Mouse (Mus musculus) embryonic facial prominence, embryonic 14.5 days (tissue): ENCODE data around the gene Entpd2. TPM values are rescaled to one million over a fixed set of nuclear protein-coding genes. Genes with fewer than 3 reads are reported as not detected.
"Not testable (repeated sequence)": the region's sequence is repeated elsewhere in the genome, so short reads cannot be mapped to it uniquely, and the experiment has no call there.

Experiments used
- ATAC-seq: fragments of 200-750 bp; cut with Nextera tagmentation; 2 replicates; pipeline ENCODE4 v1.8.0; 2017; ENCODE audit warnings: low read depth, moderate number of reproducible peaks, moderate TSS enrichment
- DNase-seq: peaks from one replicate; pipeline ENCODE4 v3.0.0-alpha.2; 2015; ENCODE audit warnings: low spot score
- H3K27ac ChIP-seq: fragments of 300-500 bp; sonication (generic); replicated peaks from 2 replicates; pipeline ENCODE4 v1.5.1; 2014; ENCODE audit warnings: low read depth, mild to moderate bottlenecking, low read length, moderate library complexity
- H3K27me3 ChIP-seq: fragments of 300-500 bp; sonication (generic); replicated peaks from 2 replicates; pipeline ENCODE4 v1.6.1; 2014; ENCODE audit warnings: low read length; ENCODE audit not compliant: control insufficient read depth, insufficient read depth
- H3K36me3 ChIP-seq: fragments of 300-500 bp; sonication (generic); 2 replicates; pipeline ENCODE4 v1.6.1; 2014; ENCODE audit warnings: low read length, mixed read lengths; ENCODE audit not compliant: control insufficient read depth, insufficient read depth
- H3K4me1 ChIP-seq: fragments of 300-500 bp; sonication (generic); 2 replicates; pipeline ENCODE4 v1.6.1; 2014; ENCODE audit warnings: antibody characterized with exemption, low read length; ENCODE audit not compliant: control insufficient read depth, insufficient read depth
- H3K4me2 ChIP-seq: fragments of 300-500 bp; sonication (generic); 2 replicates; pipeline ENCODE4 v1.6.1; 2014; ENCODE audit warnings: low read depth, mild to moderate bottlenecking, low read length, moderate library complexity, mixed read lengths
- H3K4me3 ChIP-seq: fragments of 300-500 bp; sonication (generic); 2 replicates; pipeline ENCODE4 v1.5.1; 2014; ENCODE audit warnings: low read depth, mild to moderate bottlenecking, low read length
- H3K9ac ChIP-seq: fragments of 300-500 bp; sonication (generic); 2 replicates; pipeline ENCODE4 v1.6.1; 2014; ENCODE audit warnings: low read depth, mild to moderate bottlenecking, low read length, moderate library complexity, mixed read lengths
- H3K9me3 ChIP-seq: fragments of 300-500 bp; sonication (generic); 2 replicates; pipeline ENCODE4 v1.6.1; 2016; ENCODE audit warnings: low read length; ENCODE audit not compliant: control insufficient read depth
- WGBS: fragments of 180-500 bp; shearing (Covaris S2); extraction: QIAGEN DNeasy Blood & Tissue Kit; methylation state at CpG from one replicate; pipeline ENCODE4 v1.1.7; 2014; 5-methylcytosine and 5-hydroxymethylcytosine counted together
- polyA plus RNA-seq: library from polyadenylated mRNA; unstranded; fragments of >200 nt; fragmentation: Nextera tagmentation; extraction: Ambion mirVana; gene quantifications from 2 replicates; pipeline ENCODE4 v1.2.1, GENCODE M21; 2014

Gene Entpd2
- polyA plus RNA-seq, 1 experiment from 2014 or later, result 12.9 TPM

DNA sequence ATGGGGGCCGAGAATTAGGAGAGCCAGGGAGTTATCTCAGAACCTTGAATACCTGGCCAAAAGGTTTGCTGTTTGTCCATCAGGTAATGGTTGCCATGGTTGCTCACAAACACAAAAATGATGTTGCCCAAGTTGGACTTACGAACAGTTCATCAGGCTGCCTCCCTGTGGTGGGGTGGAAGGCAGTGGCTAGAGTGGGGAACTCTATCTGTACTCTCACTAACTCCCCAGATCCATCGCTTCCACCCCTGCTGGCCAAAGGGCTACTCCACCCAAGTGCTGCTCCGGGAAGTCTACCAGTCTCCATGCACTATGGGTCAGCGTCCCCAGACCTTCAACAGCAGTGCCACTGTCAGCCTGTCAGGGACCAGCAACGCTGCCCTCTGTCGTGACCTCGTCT lies 3.4 kb downstream of the Entpd2 start, which contains the start of gene Npdc1:
TSS of gene Npdc1 (plus strand) at position 301 of the 400 bp plus-strand sequence.
- H3K27ac ChIP-seq, result no peak within 1 kb of the TSS
- no peak within 1 kb of the TSS for H3K4me2 ChIP-seq
- H3K4me1 ChIP-seq, result 0 out of 2 replicates have a peak, but pooled peaks cover 4% of the 10 kb centered on the region
- no peak for DNase-seq
- H3K9me3 ChIP-seq, result no peaks in the 10 kb centered on the region
- no peaks in the 10 kb centered on the region for H3K36me3 ChIP-seq
- no peak within 1 kb of the TSS for H3K4me3 ChIP-seq
- WGBS, result 68% methylated on average over 8 of the region's 8 CpGs
- ATAC-seq, result no peak
- H3K9ac ChIP-seq, result no peak within 1 kb of the TSS
- peaks cover 97% of the 10 kb centered on the region for H3K27me3 ChIP-seq

GRCm38 (mm10) chr2:25400291-25400690 lies 4.6 kb downstream of the Entpd2 start:
- peak overlapping the region; percentile 35; the same call in 1 of the 2 replicates for H3K4me2 ChIP-seq

GRCm38 (mm10) chr2:25400764-25401163 lies 5.1 kb downstream of the Entpd2 start:
- H3K9me3 ChIP-seq, result no peaks in the 10 kb centered on the region
- H3K4me2 ChIP-seq, result peak overlapping the region; percentile 35; the same call in 1 of the 2 replicates
- ATAC-seq (no peak), DNase-seq (peak; percentile 56)
- no peak overlapping the region for H3K27ac ChIP-seq
- H3K36me3 ChIP-seq, result no peaks in the 10 kb centered on the region
- 0 out of 2 replicates have a peak, but pooled peaks cover 3% of the 10 kb centered on the region for H3K4me1 ChIP-seq
- 5% methylated on average over 15 of the region's 17 CpGs for WGBS
- H3K9ac ChIP-seq, result no peak overlapping the region
- peaks cover 79% of the 10 kb centered on the region for H3K27me3 ChIP-seq
- peak overlapping the region; percentile 14 for H3K4me3 ChIP-seq

More at GRCm38 (mm10) chr2:25400291-25400690, 4.6 kb downstream of the Entpd2 start:
- Histone ChIP-seq H3K9ac (no peak overlapping the region), H3K4me1 (0 out of 2 replicates have a peak, but pooled peaks cover 4% of the 10 kb centered on the region), H3K9me3 (no peaks in the 10 kb centered on the region), H3K36me3 (no peaks in the 10 kb centered on the region), H3K27me3 (peaks cover 84% of the 10 kb centered on the region), H3K4me3 (peak overlapping the region; percentile 14; the same call in 1 of the 2 replicates), H3K27ac (no peak overlapping the region)
- no peak for ATAC-seq
- WGBS, result 16% methylated on average over 16 of the region's 16 CpGs
- no peak for DNase-seq

DNA sequence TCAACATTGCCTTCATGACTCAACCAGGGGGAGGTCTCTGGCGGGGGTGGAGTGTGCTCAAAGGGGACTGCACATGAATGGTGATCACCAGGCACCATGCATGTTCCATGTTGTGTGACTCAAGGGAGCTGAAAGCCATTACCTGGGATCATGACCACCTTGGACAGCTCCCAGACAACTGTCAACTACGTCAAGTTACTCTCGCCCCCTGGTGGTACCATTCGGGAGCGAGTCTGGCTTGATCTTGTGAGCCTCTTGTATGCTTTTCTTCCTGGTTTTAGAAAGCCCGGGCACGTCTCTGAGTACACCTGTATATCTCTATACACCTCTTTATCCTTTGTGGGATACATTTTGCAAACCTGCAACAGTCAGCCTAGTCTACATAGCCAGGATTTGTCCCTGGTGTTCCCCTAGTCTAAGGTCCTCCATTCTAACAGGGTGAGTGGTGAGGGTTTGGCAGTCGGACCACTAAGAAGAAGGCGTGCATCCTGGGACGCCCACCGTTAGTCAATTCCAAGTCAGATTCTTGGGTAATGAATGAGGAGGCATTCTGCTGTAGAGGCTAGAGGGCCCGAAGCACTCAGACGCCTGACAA lies 6.8 kb downstream of the Entpd2 start:
- under 1% methylated on average over 12 of the region's 13 CpGs for WGBS
- peak; percentile 48 for ATAC-seq

GRCm38 (mm10) chr2:25402972-25403601 lies 7.4 kb downstream of the Entpd2 start:
- Histone ChIP-seq H3K4me3 (peak overlapping the region; percentile 70), H3K36me3 (no peaks in the 10 kb centered on the region), H3K4me2 (peak overlapping the region; percentile 77), H3K4me1 (no peaks in the 10 kb centered on the region), H3K27ac (no peak overlapping the region), H3K27me3 (peaks cover 57% of the 10 kb centered on the region), H3K9ac (peak overlapping the region; percentile 75), H3K9me3 (no peaks in the 10 kb centered on the region)
- DNase-seq (peak; percentile 73), ATAC-seq (peak; percentile 79)
- under 1% methylated on average over 35 of the region's 54 CpGs for WGBS

More for the DNA sequence above, 6.8 kb downstream of the Entpd2 start:
- H3K27me3 ChIP-seq, result peaks cover 62% of the 10 kb centered on the region
- H3K36me3 ChIP-seq, result no peaks in the 10 kb centered on the region
- H3K27ac ChIP-seq, result no peak overlapping the region
- peak overlapping the region; percentile 70 for H3K4me3 ChIP-seq
- DNase-seq, result peak; percentile 90
- H3K4me1 ChIP-seq, result no peaks in the 10 kb centered on the region
- H3K4me2 ChIP-seq, result peak overlapping the region; percentile 77
- no peaks in the 10 kb centered on the region for H3K9me3 ChIP-seq
- H3K9ac ChIP-seq, result peak overlapping the region; percentile 75

- WGBS, result 84% methylated on average over 4 of the region's 4 CpGs
- H3K27me3 ChIP-seq, result peaks cover 48% of the 10 kb centered on the region
- H3K4me2 ChIP-seq, result peak overlapping the region; percentile 77
- ATAC-seq (no peak), DNase-seq (no peak)
- no peaks in the 10 kb centered on the region for H3K9me3 ChIP-seq
- H3K36me3 ChIP-seq, result 0 out of 2 replicates have a peak, but pooled peaks cover 4% of the 10 kb centered on the region
- no peak overlapping the region for H3K27ac ChIP-seq
- no peaks in the 10 kb centered on the region for H3K4me1 ChIP-seq
- H3K4me3 ChIP-seq, result peak overlapping the region; percentile 70
- H3K9ac ChIP-seq, result peak overlapping the region; percentile 75; the same call in 1 of the 2 replicates
Observed at GRCm38 (mm10) chr2:25403994-25404393, 8.3 kb downstream of the Entpd2 start.

GRCm38 (mm10) chr2:25408908-25409307 lies 13.2 kb downstream of the Entpd2 start:
- DNase-seq, result no peak
- no peak overlapping the region for H3K4me2 ChIP-seq
- 0 out of 2 replicates have a peak, but pooled peaks cover 5% of the 10 kb centered on the region for H3K36me3 ChIP-seq
- no peak overlapping the region for H3K4me3 ChIP-seq
- no peak for ATAC-seq
- 83% methylated on average over 9 of the region's 10 CpGs for WGBS
- no peaks in the 10 kb centered on the region for H3K9me3 ChIP-seq
- H3K4me1 ChIP-seq, result no peaks in the 10 kb centered on the region
- no peak overlapping the region for H3K27ac ChIP-seq
- H3K9ac ChIP-seq, result no peak overlapping the region
- no peaks in the 10 kb centered on the region for H3K27me3 ChIP-seq

GRCm38 (mm10) chr2:25413436-25413835 lies 17.8 kb downstream of the Entpd2 start:
- ATAC-seq, H3K9me3 ChIP-seq, H3K27ac ChIP-seq, H3K4me3 ChIP-seq, H3K9ac ChIP-seq, H3K4me1 ChIP-seq, H3K27me3 ChIP-seq, H3K4me2 ChIP-seq, DNase-seq, H3K36me3 ChIP-seq: not testable (repeated sequence)
